Mouse (Mus musculus) spleen, postnatal 14 days (tissue): ENCODE results near the gene Eif4b.

Source experiments
- DNase-seq, 2 experiments: peaks; one replicate each; pipeline ENCODE4 v3.0.0; 2021 to 2022; ENCODE audit warnings: low spot score in 2 of 2

Eif4b gene

DNA sequence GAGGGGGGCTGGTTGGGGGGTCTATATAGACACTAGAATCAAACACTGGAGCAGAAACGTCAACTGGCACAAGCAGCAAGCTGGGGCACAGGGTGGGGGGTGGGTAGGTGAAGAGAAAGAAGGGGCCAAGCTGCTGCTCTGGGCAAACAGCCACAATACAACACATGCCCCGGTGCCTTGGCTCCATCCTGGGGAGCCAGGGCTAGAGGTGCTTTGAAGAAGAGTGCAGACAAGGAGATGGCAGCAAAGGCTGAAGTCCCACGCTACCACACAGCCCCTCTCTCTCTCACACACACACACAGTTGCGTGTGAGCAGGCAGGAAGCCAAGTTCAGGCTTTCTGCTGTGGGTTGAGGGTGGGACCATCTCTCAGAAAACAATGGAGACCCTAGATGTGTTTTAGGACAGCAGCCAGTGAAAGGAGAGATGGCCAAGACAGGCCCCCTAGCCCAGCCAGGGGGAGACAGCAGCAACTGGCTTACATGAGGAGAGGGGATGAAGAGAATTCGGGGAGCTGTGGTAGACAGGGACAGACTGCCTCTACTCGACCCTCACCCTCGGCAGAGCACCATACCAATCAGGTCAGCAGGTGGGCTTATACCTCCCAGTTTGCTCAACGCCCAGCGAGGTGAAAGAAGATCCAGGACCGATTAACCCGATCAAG is 43.3 kb downstream of the Eif4b start:
- no peak for DNase-seq

DNA sequence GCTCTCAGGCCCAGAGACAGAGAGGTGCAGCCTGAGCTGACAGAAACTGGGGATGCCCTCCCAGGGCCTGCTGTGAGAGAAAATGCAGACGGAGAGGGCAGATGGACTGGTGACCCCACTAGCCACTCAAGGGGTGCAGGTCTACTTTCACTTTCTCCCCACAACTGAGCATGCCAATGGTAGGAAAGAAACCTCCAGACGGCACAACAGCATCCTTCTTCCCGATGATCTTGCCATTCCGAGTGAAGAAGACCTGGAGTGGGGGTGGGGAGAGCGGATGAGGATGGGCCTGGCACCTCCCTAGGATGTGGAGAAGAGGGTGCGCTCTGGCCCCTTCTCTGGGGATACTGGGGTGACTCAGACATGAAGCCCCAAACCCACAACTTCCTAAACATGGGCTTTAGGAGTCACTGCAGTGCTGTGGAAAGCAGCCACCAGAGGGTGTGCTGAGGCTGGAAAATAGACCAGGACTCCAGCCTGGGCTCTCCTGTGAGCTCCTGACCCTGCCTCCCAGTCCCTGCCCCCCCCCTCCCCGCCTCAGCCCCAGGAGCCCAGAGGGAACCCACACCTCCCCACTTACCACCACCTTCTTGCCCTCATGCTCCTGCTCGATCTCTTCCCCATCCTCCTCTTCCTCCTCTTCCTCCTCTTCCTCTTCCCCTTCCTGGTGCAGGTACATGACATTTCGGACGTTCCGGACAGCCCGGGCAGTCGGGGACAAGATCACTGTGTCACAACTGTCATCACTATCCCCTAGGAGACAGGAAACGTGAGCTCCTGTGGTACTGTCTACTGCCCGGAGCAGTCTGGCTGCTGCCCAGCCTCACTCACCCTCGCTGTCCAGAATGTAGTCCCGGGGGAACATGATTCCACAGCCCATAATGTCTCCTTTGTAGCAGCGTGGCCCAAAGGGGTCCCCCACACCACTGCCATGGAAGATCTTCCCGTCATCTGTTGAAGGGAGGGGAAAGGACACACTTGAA is 44.2 kb downstream of the Eif4b start:
- no peak for DNase-seq

DNA sequence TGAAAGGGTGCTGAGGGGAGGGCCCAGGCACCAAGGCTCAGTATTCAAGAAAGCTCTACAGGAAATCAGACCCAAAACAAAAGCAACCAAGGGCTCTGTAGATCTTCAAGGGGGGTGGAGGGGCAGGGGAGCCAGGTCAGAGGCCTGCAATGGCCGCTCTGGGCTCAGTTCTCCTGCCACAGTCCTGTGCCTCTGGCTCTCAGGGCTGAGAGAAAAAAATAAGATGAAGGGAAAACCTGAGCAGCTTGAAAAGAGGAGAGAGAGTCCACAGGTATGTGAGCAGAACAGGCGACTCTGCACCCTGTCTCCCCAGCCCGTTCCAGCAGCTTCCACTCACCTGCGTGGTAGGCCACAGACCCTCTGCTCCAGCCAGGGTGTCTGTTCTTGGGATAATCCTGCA is 45.0 kb downstream of the Eif4b start:
- no peak for DNase-seq

DNA sequence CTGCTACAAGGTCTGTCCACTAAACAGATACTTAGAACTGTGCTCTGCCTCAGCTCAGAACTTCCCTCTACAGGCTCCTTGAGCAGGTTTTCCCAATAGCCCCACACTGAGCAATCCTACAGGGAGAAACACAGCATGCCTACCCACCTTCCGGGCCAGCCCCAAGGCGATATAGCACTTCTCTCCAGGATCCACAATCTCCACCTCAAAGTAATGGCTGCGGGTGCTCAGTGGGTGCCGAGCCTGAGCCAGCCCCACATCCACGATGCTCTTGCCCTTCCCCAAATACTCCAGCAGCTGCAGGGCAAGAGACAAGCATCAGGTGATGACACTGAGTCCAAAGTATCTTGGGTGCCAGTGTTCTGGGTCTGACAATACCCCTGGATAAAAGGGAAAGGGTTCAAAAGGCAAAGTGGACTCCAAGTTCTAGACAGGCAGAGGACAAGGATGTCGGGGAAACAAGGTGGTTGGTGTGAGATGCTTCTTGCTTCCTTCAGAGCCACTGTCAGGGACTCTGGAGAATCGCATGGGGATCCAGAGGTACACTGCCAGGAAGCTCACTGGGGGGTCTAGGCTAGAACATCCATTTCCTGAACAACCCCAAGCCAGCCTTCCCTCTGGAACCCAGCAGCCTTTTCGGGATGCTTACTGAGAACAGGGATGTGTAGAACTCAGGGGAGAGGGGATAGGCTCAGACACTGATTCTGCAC is 45.7 kb downstream of the Eif4b start:
- no peak for DNase-seq

DNA sequence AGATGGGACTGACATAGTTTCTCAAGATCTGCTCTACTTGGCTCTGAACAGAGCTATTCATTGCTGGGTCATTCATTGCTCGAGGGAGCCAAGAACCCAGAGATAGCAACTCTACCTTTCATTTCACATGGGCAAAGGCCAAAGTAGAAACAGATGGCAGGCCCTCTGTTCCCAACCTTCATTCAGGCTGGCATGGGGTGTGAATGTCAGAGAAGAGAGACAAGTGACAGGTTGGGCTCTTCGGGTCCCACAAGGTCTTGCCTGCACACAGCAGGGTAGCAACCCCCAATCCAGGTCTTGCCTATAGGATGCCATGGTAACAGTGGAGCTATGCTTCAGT is 46.2 kb downstream of the Eif4b start:
- no peak for DNase-seq

DNA sequence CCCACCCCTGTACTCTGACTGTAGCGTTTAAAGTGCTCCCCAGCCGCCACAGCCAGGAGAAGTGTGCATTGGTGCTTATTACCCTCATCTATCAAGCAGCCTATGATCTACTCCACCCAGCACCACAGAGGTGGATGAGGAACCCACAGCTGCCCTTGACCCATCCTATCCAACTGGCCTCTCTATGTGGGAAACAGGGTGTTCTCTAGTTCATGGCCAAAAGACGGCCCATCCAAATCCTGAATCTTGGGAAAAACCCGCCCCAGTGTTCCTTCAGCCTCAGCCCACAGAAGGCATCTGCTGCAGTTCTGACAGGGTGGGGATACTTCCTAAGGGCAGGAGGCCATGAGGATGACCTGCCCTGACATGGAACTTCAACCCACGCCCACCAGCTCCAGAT is 47.0 kb downstream of the Eif4b start:
- no peak for DNase-seq

DNA sequence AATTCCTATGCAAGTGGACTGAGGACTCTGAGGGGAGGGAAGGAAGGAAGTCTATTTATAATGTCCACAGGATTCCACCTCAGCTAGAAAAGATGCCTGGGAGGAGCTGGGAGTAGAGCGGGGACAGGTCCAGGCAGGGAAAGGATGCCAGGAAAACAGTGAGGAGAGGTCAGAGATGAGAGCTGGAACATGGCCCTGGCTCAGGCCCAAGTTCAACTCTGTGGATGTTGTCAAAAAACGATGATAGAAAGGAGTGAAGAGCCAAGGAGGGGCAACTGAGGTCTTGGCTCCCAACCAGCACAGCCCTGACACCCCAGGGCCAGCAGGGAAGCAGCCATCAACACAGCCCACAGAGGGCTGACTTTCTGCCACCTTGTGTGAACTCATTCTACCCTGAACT is 52.7 kb downstream of the Eif4b start:
- DNase-seq, result no peak

DNA sequence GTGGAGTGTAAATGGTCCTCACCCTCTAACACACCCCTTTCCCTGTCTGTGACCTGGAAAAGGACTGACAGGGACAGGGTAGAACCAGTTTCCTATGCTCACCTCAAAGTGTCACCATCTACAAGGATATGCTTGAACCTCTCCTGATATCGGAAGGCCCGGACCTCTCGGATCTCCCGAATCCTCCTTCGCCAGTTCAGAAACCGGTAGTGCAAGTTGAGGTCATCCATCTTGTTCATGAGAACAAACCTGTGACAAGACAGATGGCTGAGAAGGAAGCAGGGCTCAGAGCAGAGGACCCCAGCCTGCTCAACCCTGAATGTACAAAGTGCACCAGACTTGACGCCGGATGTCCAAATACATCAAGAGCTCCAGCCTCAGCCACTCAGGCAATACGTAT is 59.7 kb downstream of the Eif4b start:
- DNase-seq, result no peak

DNA sequence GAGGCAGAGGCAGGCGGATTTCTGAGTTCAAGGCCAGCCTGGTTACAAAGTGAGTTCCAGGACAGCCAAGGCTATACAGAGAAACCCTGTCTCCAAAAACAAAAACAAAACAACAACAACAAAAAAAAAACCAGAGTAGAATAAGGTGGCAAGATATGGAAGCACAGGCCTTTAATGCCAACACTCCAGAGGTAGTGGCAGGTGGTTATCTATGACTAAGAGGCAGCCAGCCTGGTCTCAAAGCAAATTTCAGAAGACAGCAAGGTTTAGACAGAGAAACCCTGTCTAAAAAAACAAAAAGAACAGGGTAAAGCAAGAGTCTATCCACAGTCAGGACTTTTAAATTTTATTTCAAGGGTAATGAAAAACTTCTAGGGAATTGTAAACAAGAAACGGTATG is 61.1 kb downstream of the Eif4b start:
- no peak for DNase-seq

DNA sequence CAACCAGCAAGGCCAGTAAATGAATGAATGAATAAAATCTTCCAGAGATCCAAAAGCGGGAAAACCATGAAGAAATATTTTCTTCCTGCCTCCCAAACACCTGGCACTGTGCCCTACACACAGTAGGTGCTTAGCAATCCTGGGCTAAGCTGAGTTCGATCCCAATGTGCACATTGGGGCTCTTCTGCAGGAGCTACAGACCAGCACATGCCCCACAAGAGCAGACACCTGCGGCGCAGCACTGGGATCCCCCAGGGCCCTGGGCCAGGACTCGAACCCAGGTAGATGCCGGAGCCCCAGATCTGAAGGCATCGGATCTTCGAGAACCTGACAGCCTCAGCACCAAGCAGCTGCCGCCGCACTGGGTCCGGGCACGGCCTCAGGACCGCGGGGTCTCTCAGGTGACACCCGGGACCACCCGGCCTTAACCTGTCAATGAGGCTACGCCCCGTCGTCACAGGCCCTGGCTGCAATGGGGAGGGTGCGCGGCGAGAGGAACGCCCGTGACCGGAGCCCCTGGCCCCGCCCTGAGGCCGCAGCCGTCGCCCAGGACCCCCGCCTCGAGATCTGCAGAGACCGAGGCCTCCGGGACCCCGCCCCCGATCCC is 62.1 kb downstream of the Eif4b start:
- peak in 1 of 2 experiments; percentile 13 for DNase-seq

DNA sequence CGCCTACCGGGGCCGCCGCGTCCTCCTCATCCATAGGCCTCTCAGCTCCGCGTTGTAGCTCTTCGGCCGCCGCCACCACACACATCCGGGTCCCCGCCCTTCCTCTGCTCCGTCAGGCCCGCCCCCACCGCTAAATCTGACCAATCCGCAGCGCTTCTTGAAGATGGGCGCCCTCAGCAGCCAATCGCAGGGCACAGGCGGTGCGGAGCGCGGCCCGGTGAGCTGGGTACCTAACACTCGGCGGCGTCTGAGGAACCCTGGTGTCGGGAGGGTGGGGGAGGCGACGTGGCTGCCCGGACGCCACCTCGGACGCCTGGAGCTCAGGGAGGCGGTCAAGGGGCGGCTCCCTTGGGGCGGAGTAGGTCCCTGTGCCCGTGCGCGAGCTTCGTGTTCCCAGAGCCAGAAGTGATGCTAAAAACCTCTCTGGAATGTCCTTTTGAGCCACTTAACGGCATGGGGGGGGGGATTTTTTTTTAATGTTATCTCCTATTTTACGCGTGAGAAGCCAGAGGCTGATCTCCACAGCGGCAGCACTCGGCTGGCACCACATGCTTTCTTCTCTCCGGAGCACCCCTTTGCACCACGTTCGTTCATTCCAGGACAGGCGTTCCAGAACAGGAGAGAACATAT is 62.7 kb downstream of the Eif4b start, which contains the start of gene Spryd3:
Gene Spryd3, minus strand, starts transcription at position 106 of the 630 bp plus-strand sequence.
- peak; percentile 97 to 98 for DNase-seq

DNA sequence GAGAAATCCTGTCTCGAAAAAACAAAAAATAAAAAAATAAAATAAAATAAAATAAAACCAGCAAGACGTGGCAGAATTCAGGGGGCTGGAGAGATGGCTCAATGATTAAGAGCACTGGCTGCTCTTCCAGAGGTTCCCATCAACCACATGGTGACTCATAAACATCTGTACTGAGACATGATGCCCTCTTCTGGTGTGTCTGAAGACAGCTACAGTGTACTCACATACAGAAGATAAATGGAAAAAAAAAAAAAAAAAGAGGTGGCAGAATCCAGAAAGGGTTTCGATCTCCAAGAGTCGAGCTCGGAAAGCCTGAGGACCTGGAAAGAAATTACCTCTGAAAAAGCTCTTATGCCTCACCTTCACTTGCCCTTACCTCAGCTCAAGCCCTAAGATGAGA is 67.5 kb downstream of the Eif4b start:
- no peak for DNase-seq

DNA sequence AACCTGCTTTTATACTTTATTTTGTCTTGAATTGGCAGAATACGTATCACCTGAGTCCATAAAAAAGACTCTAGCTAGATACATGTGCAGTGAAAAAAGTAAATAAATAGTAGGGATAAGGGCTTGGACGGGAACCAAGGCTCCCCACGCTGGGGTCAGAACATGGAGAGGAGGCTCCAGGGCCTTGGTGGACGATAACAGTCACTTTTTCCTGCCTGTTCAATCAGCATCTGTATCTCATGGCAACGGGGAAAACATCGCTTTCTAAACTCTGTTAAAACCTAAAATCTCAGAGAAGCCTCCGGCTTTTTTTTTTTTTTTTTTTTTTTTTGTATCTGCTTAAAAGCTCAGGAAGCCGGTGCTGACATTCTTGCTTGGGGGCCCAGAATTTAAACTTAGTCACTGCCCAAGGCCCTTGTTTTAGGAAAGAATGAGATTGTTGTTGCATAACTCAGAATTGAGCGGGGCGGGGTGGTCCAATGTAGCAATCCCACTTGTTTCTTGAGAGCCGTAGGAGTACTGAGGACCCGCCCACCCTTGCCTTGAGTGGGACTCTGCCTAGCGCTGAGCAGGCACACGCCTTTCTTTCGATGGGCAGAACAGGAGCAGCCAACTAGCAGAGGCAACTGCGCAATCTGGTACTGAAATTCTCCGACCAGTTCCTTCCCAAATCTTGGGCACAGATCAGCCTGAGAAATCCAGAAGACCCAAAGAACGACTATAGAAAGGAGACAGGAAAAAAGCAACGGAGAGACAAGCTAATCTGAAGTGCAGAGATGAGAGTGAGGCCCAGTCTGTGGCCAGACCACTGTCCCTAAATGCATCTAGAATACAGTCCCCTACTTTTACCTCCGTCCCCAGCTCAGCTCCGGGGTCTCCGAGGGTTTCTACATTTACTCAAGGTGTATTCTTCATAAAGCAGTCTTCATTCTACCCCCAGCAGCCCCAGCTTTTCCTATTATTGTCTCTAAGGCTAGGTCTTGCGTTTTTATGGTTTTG is 69.6 kb downstream of the Eif4b start:
- DNase-seq, result no peak

DNA sequence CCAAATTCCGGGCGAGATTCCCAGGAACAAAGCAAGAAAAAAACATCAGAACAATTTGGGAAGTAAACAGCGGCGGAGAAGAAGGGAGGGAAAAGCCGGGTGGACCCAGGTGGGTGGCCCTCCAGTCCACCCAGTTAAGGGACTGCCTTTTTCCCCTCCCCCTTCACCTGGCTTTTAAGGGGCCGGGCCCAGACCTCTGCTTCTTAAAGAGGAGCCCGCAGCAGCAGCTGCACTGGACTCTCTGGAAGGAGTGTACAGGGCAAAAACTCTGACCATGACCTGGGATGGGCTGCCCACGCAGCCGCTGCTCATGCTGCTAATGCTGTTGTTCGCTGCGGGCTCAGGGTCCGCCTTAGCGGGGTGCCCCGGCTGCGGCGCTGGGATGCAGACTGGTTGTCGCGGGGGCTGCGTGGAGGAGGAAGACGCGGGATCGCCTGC is 70.7 kb downstream of the Eif4b start, which contains the start of gene Igfbp6:
Gene Igfbp6, plus strand, starts transcription at position 89 of the 438 bp plus-strand sequence.
- no peak for DNase-seq

DNA sequence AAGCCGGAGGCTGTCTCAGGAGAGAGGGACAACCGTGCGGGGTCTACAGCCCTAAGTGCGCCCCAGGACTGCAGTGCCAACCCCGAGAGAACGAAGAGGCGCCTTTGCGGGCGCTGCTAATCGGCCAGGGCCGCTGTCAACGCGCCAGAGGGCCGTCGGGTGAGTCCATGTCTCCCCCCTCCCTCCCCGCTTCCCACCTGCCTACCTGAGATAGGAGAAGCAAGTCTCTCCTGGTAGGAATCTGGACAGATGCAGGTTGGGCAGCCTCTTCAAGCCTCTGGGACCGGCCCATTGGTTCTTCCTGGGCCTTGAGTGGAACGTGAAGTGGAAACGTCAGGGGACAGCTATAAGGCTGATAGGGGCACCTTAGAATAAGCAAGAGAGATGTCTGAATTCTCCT is 71.2 kb downstream of the Eif4b start:
- no peak for DNase-seq

DNA sequence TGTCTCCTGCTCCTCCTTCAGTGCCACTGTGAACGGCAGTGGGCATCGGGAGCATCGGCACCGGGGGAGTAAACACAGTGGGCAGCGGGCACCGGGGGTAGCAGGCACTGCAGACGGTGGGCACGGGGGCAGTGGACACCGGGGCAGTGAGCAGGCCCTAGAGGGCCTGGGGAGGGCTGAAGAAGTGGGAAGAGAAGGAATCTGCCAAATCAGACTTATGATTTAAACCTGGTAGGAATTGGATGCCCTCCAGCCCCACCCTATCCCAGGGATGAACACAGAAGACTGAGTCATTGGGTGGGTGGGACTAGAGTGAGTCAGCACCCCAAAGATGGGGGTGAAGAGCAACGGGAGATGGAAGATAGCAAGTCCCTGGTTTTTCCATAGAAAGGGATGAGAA is 71.8 kb downstream of the Eif4b start:
- DNase-seq, result no peak

DNA sequence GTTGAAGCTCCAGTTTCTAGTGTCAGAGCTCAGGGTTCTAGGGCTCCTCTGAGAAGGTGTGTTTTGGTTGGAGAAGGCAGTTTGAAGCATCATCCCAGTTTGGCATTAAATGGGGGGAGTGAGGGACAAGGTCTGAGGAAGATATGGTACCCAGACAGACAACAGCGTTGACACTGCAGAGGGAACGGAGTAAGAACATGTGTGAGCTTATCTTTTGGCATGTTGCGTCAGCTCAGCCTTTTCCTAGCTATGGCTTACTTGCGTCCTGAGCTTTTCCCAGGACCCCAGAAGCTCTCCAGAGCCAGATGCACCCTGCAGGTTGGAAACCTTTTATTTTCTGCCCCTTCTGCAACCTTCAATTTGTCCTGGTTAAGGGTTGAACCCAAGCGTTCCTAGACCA is 72.5 kb downstream of the Eif4b start:
- no peak for DNase-seq
